Mouse (Mus musculus) neural tube, embryonic 12.5 days (tissue): ENCODE results near the gene Cyp4f17. TPM values are rescaled to one million over a fixed set of nuclear protein-coding genes. Genes with fewer than 3 reads are reported as not detected.
"Not testable (repeated sequence)": the region's sequence is repeated elsewhere in the genome, so short reads cannot be mapped to it uniquely, and the experiment has no call there.

Experiments
- ATAC-seq: fragments of 200-750 bp; cut with Nextera tagmentation; 2 replicates; pipeline ENCODE4 v1.8.0; 2017; ENCODE audit warnings: low read depth, mild to moderate bottlenecking, moderate TSS enrichment, moderate library complexity; ENCODE audit not compliant: low FRiP score
- H3K27ac ChIP-seq: fragments of 300-500 bp; sonication (generic); 2 replicates; pipeline ENCODE4 v1.5.1; 2016
- H3K27me3 ChIP-seq: fragments of 300-500 bp; sonication (generic); replicated peaks from 2 replicates; pipeline ENCODE4 v1.6.1; 2016; ENCODE audit warnings: mild to moderate bottlenecking
- H3K36me3 ChIP-seq: fragments of 300-500 bp; sonication (generic); 2 replicates; pipeline ENCODE4 v1.6.1; 2016; ENCODE audit warnings: mild to moderate bottlenecking
- H3K4me1 ChIP-seq: fragments of 300-500 bp; sonication (generic); 2 replicates; pipeline ENCODE4 v1.6.1; 2016
- H3K4me2 ChIP-seq: fragments of 300-500 bp; sonication (generic); replicated peaks from 2 replicates; pipeline ENCODE4 v1.6.1; 2016; ENCODE audit warnings: mild to moderate bottlenecking
- H3K4me3 ChIP-seq: fragments of 300-500 bp; sonication (generic); 2 replicates; pipeline ENCODE4 v1.5.1; 2016
- H3K9ac ChIP-seq: fragments of 300-500 bp; sonication (generic); 2 replicates; pipeline ENCODE4 v1.6.1; 2016; ENCODE audit warnings: mild to moderate bottlenecking
- H3K9me3 ChIP-seq: fragments of 300-500 bp; sonication (generic); 2 replicates; pipeline ENCODE4 v1.6.1; 2016; ENCODE audit warnings: mild to moderate bottlenecking
- WGBS: fragments of 180-500 bp; shearing (Covaris S2); methylation state at CpG from one replicate; pipeline ENCODE4 v1.1.7; 2016; 5-methylcytosine and 5-hydroxymethylcytosine counted together
- polyA plus RNA-seq: library from polyadenylated mRNA; unstranded; fragments of >200 nt; fragmentation: Nextera tagmentation; extraction: Ambion mirVana; gene quantifications from 2 replicates; pipeline ENCODE4 v1.2.1, GENCODE M21; 2016

Gene Cyp4f17
- polyA plus RNA-seq, 1 experiment from 2014 or later: 9.5 TPM

DNA sequence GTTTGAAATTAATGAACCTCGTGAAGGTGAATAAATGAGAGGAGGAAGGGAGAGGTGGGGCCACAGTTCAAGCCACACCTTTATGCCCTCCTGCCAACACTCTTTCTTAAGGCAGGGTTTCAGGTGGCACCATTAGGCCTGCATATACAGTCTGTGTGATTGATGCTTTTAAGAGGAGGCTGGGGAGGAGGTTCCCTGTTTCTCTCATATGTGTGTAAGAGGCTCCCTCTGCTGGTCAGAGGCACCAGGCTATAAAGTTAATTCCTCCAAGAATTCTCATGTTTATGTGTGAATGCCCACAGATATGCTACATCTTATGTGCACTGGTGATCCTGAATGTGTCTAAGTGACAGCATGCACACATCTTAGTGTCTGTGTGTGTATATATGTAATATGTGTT is 11.2 kb upstream of the Cyp4f17 start:
- Histone ChIP-seq H3K4me2 (no peak overlapping the region), H3K4me3 (no peak overlapping the region), H3K27me3 (0 out of 2 replicates have a peak, but pooled peaks cover 3% of the 10 kb centered on the region), H3K27ac (no peak overlapping the region), H3K9me3 (no peaks in the 10 kb centered on the region), H3K9ac (no peak overlapping the region), H3K4me1 (no peaks in the 10 kb centered on the region), H3K36me3 (no peaks in the 10 kb centered on the region)
- peak; percentile 48; the same call in 1 of the 2 replicates for ATAC-seq
- WGBS: 62% methylated on average over 1 of the region's 1 CpGs

DNA sequence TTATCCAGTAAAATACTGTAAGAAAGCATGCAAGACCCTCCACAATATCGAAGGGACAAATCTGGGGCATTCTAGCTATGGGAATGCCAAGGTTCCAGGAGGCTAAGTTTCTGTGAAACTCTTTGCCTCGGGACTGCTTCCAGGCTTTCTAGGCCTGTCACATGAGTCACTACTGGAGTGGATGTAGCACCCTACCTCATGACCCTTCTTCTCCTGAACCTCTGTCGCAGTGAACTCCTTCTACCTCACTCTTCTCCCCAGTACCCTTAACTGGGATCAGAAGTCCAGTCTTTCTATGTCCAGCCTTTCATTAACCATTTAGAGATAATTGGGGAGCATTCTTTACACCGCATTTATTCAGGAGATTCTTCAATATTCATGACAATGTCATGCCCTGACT is 5.3 kb upstream of the Cyp4f17 start:
- not testable (repeated sequence) for H3K27me3 ChIP-seq, H3K4me3 ChIP-seq, H3K4me1 ChIP-seq, H3K9me3 ChIP-seq, H3K9ac ChIP-seq, ATAC-seq, H3K4me2 ChIP-seq, H3K27ac ChIP-seq, H3K36me3 ChIP-seq
- whole genome bisulfite sequencing: 81% methylated on average over 4 of the region's 4 CpGs

DNA sequence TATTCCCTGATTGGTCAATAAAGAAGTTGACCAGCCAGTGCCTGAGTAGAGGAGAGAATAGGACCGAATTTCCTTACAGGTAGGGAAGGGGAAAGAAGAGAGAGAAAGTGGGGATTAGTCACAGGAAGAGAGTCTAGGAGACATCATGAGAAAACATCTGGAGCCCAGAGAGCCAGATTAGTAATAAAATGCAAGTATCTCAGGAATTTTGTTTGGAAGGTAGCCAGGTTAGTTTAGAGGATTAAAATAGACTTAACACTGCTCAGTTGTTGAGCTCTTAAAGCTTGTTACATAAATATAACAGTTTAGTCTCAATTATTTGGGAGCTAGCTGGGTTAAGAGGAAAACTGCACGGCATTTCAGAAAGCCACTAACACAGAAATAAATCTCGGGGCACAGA is 4.8 kb upstream of the Cyp4f17 start:
- no peaks in the 10 kb centered on the region for H3K9me3 ChIP-seq
- no peaks in the 10 kb centered on the region for H3K27me3 ChIP-seq
- H3K36me3 ChIP-seq: no peaks in the 10 kb centered on the region
- H3K4me3 ChIP-seq: no peak overlapping the region
- 74% methylated on average over 3 of the region's 3 CpGs for WGBS
- no peak overlapping the region for H3K9ac ChIP-seq
- H3K4me1 ChIP-seq: no peaks in the 10 kb centered on the region
- H3K4me2 ChIP-seq: no peak overlapping the region
- H3K27ac ChIP-seq: no peak overlapping the region
- no peak for ATAC-seq

- no peak for ATAC-seq
- no peak overlapping the region for H3K9ac ChIP-seq
- H3K4me3 ChIP-seq: no peak overlapping the region
- no peaks in the 10 kb centered on the region for H3K36me3 ChIP-seq
- H3K27me3 ChIP-seq: no peaks in the 10 kb centered on the region
- no peak overlapping the region for H3K27ac ChIP-seq
- H3K4me1 ChIP-seq: peaks cover 10% of the 10 kb centered on the region
- no peaks in the 10 kb centered on the region for H3K9me3 ChIP-seq
- 85% methylated on average over 2 of the region's 2 CpGs for WGBS
- H3K4me2 ChIP-seq: no peak overlapping the region
Observed at GRCm38 (mm10) chr17:32503111-32503510, 2.7 kb upstream of the Cyp4f17 start.

DNA sequence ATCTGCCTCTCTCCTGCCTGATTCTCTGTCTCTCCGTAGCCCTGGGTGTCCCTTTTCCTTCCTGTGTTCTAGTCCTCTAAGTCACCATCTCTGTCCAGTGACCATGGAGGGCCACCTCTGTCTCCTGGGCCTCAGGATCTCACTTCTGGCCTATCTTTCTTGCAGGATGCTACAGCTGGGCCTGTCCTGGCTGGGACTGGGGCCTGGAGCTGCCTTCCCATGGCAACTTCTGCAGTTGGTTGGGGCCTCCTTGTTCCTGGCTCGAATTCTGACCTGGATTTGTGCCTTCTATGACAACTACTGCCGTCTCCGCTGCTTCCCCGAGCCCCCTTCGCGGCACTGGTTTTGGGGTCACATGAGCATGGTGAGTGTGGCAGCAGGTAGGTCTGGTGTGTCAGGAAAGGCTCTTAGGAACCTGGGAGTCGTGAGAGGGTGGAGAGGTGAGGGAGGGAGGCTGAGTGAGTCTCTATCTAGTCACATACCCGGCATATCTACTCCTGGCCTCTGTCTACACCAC is 937 bp downstream of the Cyp4f17 start:
- Histone ChIP-seq H3K27me3 (no peaks in the 10 kb centered on the region), H3K4me2 (peak overlapping the region; percentile 74), H3K36me3 (no peaks in the 10 kb centered on the region), H3K9me3 (no peaks in the 10 kb centered on the region), H3K27ac (no peak overlapping the region), H3K4me1 (peaks cover 10% of the 10 kb centered on the region), H3K4me3 (peak overlapping the region; percentile 45), H3K9ac (peak overlapping the region; percentile 56)
- WGBS: 40% methylated on average over 9 of the region's 9 CpGs
- ATAC-seq: peak; percentile 65

DNA sequence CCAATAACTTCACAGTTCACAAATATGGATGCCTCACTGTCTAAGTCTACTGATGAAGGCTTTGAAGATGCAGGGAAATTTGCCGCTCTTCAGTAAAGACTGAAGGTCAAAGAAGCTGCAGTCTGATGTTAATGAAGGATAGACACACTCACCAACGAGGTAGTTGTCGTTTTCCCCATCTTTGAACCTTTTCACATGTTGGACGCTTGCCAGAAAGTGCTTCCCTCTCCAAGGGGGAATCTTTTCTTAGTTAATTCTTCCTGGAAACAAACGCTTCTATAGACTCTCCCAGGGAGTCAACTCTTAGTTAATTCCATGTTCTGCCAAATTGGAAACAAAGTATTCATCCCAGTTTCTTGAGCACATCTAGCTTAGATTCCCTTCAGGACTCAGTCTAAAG is 10.3 kb downstream of the Cyp4f17 start:
- no peak overlapping the region for H3K4me2 ChIP-seq
- peaks cover 5% of the 10 kb centered on the region; the same call in 1 of the 2 replicates for H3K36me3 ChIP-seq
- H3K9ac ChIP-seq: no peak overlapping the region
- no peak for ATAC-seq
- no peaks in the 10 kb centered on the region for H3K27me3 ChIP-seq
- no peaks in the 10 kb centered on the region for H3K9me3 ChIP-seq
- H3K27ac ChIP-seq: no peak overlapping the region
- no peaks in the 10 kb centered on the region for H3K4me1 ChIP-seq
- H3K4me3 ChIP-seq: no peak overlapping the region
- 84% methylated on average over 5 of the region's 5 CpGs for WGBS

- Histone ChIP-seq H3K9ac (no peak overlapping the region), H3K4me1 (no peaks in the 10 kb centered on the region), H3K4me3 (no peak overlapping the region), H3K27ac (no peak overlapping the region), H3K36me3 (peaks cover 27% of the 10 kb centered on the region), H3K9me3 (no peaks in the 10 kb centered on the region), H3K4me2 (no peak overlapping the region), H3K27me3 (no peaks in the 10 kb centered on the region)
- 91% methylated on average over 5 of the region's 5 CpGs for WGBS
- ATAC-seq: no peak
Observed at GRCm38 (mm10) chr17:32521981-32522380, 16.1 kb downstream of the Cyp4f17 start.

GRCm38 (mm10) chr17:32522386-32522785 is 16.5 kb downstream of the Cyp4f17 start:
- 93% methylated on average over 4 of the region's 4 CpGs for WGBS
- no peak for ATAC-seq
- H3K9me3 ChIP-seq: no peaks in the 10 kb centered on the region
- H3K9ac ChIP-seq: no peak overlapping the region
- no peaks in the 10 kb centered on the region for H3K27me3 ChIP-seq
- H3K36me3 ChIP-seq: peaks cover 27% of the 10 kb centered on the region
- H3K4me3 ChIP-seq: no peak overlapping the region
- no peaks in the 10 kb centered on the region for H3K4me1 ChIP-seq
- H3K4me2 ChIP-seq: no peak overlapping the region
- H3K27ac ChIP-seq: no peak overlapping the region

- Histone ChIP-seq H3K4me3 (no peak overlapping the region), H3K27ac (no peak overlapping the region), H3K27me3 (no peaks in the 10 kb centered on the region), H3K36me3 (peaks cover 24% of the 10 kb centered on the region), H3K9ac (no peak overlapping the region), H3K4me1 (no peaks in the 10 kb centered on the region), H3K9me3 (no peaks in the 10 kb centered on the region), H3K4me2 (no peak overlapping the region)
- ATAC-seq: no peak
- 83% methylated on average over 5 of the region's 5 CpGs for WGBS
Observed at GRCm38 (mm10) chr17:32522816-32523215, 17.0 kb downstream of the Cyp4f17 start.

GRCm38 (mm10) chr17:32523895-32524294 is 18.0 kb downstream of the Cyp4f17 start:
- H3K27ac ChIP-seq: no peak overlapping the region
- H3K36me3 ChIP-seq: peaks cover 22% of the 10 kb centered on the region
- H3K4me2 ChIP-seq: no peak overlapping the region
- ATAC-seq: no peak
- no peaks in the 10 kb centered on the region for H3K27me3 ChIP-seq
- 92% methylated on average over 11 of the region's 11 CpGs for WGBS
- no peaks in the 10 kb centered on the region for H3K9me3 ChIP-seq
- H3K4me3 ChIP-seq: no peak overlapping the region
- peaks cover 7% of the 10 kb centered on the region; the same call in 1 of the 2 replicates for H3K4me1 ChIP-seq
- no peak overlapping the region for H3K9ac ChIP-seq

DNA sequence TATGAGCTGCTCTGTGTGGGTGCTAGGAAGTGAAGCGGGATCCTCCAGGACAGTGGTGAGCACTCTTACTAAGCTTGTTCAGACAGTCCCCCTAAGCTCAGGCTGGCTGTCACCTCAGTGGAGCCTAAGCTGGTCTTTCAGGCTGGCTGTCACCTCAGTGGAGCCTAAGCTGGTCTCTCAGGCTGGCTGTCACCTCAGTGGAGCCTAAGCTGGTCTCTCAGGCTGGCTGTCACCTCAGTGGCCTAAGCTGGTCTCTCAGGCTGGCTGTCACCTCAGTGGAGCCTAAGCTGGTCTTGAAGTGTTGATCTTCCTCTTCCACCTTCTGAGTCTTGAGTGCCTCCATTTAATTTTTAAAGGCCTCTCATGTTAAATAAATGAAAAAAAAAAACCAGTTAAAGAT is 20.5 kb downstream of the Cyp4f17 start:
- not testable (repeated sequence) for H3K4me2 ChIP-seq, H3K4me1 ChIP-seq, H3K27ac ChIP-seq, H3K27me3 ChIP-seq, H3K4me3 ChIP-seq, ATAC-seq, H3K9ac ChIP-seq, H3K9me3 ChIP-seq
- WGBS: 92% methylated on average over 1 of the region's 1 CpGs
- H3K36me3 ChIP-seq: peaks cover 22% of the 10 kb centered on the region

DNA sequence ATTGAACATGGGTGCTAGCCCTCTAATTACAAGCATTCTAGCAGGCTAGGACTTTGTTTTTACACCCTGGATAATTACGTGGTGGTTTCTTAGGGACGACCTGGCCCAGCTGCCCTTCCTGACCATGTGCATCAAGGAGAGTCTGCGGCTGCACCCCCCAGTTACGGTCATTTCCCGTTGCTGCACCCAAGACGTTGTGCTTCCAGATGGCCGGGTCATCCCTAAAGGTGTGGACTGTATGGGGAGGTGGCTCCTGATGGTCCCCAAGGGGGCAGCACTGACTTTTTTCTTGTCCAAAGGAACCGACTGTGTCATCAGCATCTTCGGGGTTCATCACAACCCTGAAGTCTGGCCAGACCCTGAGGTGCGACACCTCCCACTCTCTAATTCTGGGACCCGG is 21.9 kb downstream of the Cyp4f17 start:
- ATAC-seq: no peak
- WGBS: 90% methylated on average over 11 of the region's 11 CpGs
- no peak overlapping the region for H3K9ac ChIP-seq

More for the DNA sequence above, 21.9 kb downstream of the Cyp4f17 start:
- H3K27ac ChIP-seq: no peak overlapping the region
- H3K9me3 ChIP-seq: no peaks in the 10 kb centered on the region
- no peak overlapping the region for H3K4me2 ChIP-seq
- no peak overlapping the region for H3K4me3 ChIP-seq
- H3K4me1 ChIP-seq: peaks cover 7% of the 10 kb centered on the region; the same call in 1 of the 2 replicates
- peaks cover 14% of the 10 kb centered on the region; the same call in 1 of the 2 replicates for H3K36me3 ChIP-seq
- H3K27me3 ChIP-seq: no peaks in the 10 kb centered on the region
